Mouse (Mus musculus) spleen, postnatal 36 days (tissue): ENCODE data around the gene Sox5.
A peak's percentile ranks its signal among the peaks of the same experiment; 100 is the strongest.

Experiments
- DNase-seq, 2 experiments: peaks; one replicate each; pipeline ENCODE4 v3.0.0; 2022; ENCODE audit warnings: low spot score in 2 of 2, mixed read lengths in 1 of 2

Sox5 gene

DNA sequence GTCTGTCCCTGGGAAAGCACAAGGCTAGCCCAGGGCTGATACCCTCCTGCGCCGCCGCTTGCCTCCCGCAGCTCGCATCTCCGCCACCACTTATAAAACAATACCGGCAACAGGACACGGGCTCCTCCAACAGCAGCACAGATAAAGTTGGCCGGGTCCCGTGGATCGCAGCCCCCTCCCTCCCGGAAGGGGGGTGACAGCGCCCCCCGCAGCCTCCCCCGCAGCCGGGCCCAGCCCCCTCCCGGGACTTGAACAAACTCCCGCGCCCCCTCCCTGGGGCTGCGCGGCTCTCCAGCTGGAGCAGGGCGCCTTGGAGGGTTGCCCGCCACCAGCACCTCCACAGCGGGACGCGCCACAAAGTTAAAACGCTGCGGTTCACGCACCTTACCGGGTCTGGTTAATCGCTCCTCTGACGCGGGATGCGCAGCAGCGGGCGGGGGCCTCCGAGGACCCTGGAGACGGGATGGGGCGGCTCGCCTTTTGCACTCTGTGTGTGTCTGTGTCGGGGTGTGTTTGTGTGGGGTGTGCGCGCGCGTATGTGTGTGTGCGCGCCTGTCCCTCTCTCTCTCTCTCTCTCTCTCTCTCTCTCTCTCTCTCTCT lies at the start of gene Sox5:
Sox5 (minus strand) TSS at position 547 of the 600 bp plus-strand sequence.
- peak; percentile 5 to 6 for DNase-seq

- no peak for DNase-seq
Observed at GRCm38 (mm10) chr6:144825018-144825602, 43.3 kb upstream of the Sox5 start.

GRCm38 (mm10) chr6:144824153-144824552 lies 42.4 kb upstream of the Sox5 start:
- no peak for DNase-seq

DNA sequence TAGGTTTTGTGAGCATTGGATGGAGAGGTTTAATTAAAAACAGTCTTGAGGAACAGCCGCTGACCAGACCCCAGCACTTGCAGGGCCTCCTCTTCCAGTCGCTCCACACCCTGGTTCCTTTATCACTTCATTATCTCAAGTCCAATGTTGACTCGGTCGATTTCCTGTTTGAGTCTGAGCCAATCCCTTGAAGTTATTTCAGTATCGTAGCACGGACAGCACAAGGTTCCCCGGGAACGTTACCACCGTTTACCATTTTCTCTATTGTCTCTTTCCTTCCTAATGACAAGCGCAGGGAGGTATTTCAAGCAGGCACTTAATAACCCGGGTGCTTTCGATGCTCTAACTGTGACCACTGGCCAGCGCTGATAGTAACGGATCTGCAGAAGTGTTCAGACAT lies 40.8 kb upstream of the Sox5 start:
- DNase-seq = no peak

- peak; percentile 9 to 17 for DNase-seq
Observed at GRCm38 (mm10) chr6:144821019-144821418, 39.2 kb upstream of the Sox5 start.

GRCm38 (mm10) chr6:144818016-144818415 lies 36.2 kb upstream of the Sox5 start:
- DNase-seq = peak; percentile 67 to 68

GRCm38 (mm10) chr6:144817329-144817932 lies 35.7 kb upstream of the Sox5 start:
- DNase-seq = no peak

- DNase-seq = no peak
Observed at GRCm38 (mm10) chr6:144815542-144815941, 33.8 kb upstream of the Sox5 start.

- DNase-seq = no peak
Observed at GRCm38 (mm10) chr6:144814931-144815364, 33.2 kb upstream of the Sox5 start.

DNA sequence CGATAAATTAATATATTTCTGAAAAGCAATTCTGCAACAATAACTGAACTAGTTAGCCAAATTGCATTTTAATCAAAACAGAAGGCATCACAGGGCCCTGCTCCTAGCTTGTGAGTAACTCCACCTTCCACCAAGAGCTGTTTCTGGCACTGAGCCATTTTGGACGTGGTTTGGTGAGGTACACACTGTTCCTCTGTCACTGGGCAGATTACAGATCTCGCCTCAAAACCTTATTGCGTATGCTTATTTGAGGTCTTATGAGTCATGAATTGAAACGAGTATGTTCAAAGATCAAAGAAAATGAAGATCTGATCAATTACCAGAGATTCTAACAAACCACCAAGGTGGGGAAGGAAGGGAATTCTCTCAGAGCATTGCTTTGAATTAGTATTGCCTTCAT lies 22.5 kb upstream of the Sox5 start:
- DNase-seq = no peak

GRCm38 (mm10) chr6:144803063-144803462 lies 21.3 kb upstream of the Sox5 start:
- DNase-seq = no peak

DNA sequence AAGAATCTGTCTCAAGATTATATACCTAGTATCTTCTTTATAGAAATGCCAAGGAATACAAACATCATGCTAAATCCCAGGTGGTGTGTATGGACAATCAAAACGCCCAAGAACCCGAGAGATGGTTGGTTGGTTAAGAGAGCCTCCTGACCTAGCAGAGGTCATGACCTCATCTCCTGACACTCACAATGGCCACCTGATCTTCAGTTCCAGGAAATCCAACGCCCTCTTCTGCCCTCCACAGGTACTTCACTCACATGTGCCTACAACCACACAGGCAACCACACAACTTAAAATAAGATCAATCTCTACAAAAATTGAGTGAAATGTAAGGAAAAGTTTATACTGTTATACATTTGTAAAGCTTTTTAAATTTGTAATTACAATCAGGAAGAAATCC lies 12.6 kb upstream of the Sox5 start:
- no peak for DNase-seq

GRCm38 (mm10) chr6:144792871-144793270 lies 11.1 kb upstream of the Sox5 start:
- no peak for DNase-seq

- DNase-seq = no peak
Observed at GRCm38 (mm10) chr6:144783295-144783694, 1.5 kb upstream of the Sox5 start.

- DNase-seq = no peak
Observed at GRCm38 (mm10) chr6:144782866-144783265, 1.1 kb upstream of the Sox5 start.

- DNase-seq = no peak
Observed at GRCm38 (mm10) chr6:144782031-144782857, 467 bp upstream of the Sox5 start.

DNA sequence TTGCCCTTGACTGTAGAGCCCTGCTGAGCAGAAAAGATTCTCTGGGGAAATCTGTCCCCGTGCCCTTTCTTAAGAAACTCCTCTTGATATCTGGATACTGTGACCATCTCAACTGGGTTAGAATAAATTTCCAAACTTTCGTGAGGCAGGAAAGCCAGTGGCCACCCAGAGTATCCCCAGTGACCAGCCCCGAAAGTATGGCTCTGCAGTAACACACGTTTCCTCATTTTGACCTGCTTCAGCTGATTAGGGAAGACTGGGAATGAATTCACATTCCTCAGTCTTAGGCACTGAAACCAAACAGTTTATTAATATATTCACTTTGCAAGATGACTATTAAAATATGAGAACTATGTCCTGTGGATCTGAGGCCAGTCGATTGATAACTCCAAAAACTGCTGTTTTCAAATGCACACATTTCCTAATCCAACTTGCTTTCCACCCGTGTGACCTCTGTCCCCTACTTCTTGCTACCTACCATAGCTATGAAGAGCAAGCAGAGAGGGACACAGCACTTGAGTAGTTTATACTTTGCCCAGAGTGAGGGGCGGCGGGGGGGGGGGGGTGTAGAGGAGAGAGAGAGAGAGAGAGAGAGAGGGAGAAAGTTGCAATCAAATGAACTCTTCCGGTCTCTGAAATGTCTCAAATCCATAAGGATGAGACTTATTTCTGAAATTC lies 1.0 kb downstream of the Sox5 start:
- DNase-seq = no peak

DNA sequence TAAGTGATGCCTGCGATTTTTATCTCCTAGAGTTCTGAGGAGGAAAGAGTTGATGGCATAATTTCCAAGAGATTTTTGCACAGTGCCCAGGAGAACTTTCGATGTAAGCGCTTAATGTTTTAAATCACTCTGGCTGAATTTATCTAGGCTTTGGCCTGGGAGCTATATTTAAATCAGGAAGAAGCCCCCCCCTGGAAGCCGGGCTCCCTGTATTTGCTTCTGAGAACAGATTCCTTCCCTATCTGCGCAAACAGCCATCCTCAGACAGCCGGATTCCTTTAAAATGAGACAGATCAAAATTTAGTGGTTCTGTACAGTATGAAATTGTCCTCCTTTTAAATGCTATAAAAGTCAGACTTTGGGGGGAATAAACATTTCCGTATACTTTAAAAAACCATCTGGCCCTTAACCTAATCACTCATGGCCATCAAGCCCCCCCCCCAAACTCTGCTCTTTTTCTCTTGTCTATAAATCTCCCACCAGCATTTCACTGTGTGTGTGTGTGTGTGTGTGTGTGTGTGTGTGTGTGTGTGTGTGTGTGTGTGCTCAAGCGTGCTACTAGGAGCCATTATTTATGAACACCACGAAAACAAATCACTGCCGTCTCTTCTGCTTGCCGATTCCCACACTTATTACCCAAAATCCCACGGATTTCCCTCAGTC lies 1.7 kb downstream of the Sox5 start:
- no peak for DNase-seq

DNA sequence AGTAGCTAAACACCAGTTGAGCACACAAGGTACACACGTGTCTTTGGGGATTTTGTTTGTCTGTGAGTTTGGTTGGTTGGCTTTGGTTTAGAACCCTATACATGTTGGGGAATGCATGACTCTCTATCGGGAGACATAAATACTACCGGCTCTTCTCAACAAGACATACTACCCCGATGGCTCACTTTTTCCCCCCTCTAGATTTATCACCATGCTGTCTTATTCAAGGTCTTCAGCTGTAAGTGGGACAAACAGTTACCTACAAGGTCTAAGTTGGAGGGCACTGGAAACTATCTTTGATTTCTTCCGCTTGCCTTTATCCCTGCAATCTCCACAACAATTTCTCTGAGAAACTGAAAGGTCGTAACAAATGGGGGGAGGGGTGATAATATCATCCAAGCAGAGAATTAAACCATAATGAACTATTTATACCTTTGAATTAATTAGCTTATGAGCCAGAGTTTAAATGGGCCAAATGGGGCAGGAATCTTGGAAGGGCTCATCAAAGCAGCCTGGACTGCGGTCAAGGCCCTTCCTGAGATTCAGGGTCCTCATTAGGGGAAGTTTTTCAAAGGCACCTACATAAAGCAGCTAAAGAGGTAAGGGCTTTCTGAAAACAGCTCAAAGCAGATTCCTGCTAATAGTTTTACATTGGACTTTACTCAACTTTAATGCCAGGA lies 4.3 kb downstream of the Sox5 start:
- DNase-seq = no peak

DNA sequence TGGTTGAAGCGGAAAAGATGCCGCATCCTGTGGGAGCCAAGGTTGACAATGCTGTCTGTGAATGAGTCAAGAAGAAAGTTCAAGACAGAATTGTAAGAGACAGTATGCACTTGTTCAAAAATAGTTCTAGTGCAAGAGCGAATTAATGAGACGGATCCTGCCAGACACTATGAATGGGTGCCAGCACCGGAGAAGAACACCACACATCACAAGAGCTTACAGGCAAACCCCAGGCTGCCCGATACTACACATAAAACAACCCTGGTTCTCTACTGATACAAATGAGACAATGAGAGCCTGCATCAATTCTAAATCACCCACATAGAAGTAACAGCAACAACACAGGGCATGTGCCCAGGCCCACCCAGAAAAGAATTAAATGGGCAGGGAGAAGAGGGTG lies 8.0 kb downstream of the Sox5 start:
- DNase-seq = no peak

- DNase-seq = peak; percentile 8 to 24
Observed at GRCm38 (mm10) chr6:144772985-144773384, 8.8 kb downstream of the Sox5 start.
